Mouse (Mus musculus) myocyte (in vitro differentiated cells): ENCODE measurements around the gene Lats1. TPM values are rescaled to one million over a fixed set of nuclear protein-coding genes. Genes with fewer than 3 reads are reported as not detected.

Experiments used
- H3K27me3 ChIP-seq: one replicate; pipeline ENCODE4 v1.6.1; 2011; ENCODE audit not compliant: control insufficient read depth, insufficient read depth, insufficient read length
- H3K36me3 ChIP-seq: one replicate; pipeline ENCODE4 v1.6.1; 2011; ENCODE audit not compliant: control insufficient read depth, insufficient read depth
- H3K4me2 ChIP-seq: one replicate; pipeline ENCODE4 v1.6.1; 2011; ENCODE audit warnings: low read depth, control low read depth
- H3K4me3 ChIP-seq: one replicate; pipeline ENCODE4 v1.5.1; 2011; ENCODE audit warnings: mild to moderate bottlenecking, control low read depth, moderate library complexity
- H3K79me2 ChIP-seq: one replicate; pipeline ENCODE4 v1.6.1; 2011; ENCODE audit not compliant: control insufficient read depth, insufficient read depth
- H3ac ChIP-seq: one replicate; pipeline ENCODE4 v1.6.1; 2011; ENCODE audit not compliant: control insufficient read depth, insufficient read length
- CEBPB ChIP-seq: IDR thresholded peaks from 2 replicates; pipeline ENCODE4 v1.6.1; 2011; ENCODE audit warnings: mild to moderate bottlenecking, moderate library complexity; ENCODE audit not compliant: poor library complexity, insufficient read depth, severe bottlenecking
- E2F4 ChIP-seq: IDR thresholded peaks from one replicate; pipeline ENCODE4 v1.6.1; 2011; ENCODE audit warnings: mild to moderate bottlenecking, control low read depth, moderate library complexity; ENCODE audit not compliant: insufficient read depth
- MAX ChIP-seq: IDR thresholded peaks from one replicate; pipeline ENCODE4 v1.6.1; 2011; ENCODE audit warnings: low read depth, mild to moderate bottlenecking, control low read depth
- MYOD1 ChIP-seq, 3 experiments: IDR thresholded peaks; one replicate each; pipeline ENCODE4 v1.6.1; 2011; ENCODE audit warnings: control low read depth in 2 of 3, low read depth in 2 of 3, mild to moderate bottlenecking in 2 of 3, moderate library complexity in 1 of 3; ENCODE audit not compliant: insufficient read length in 2 of 3, control insufficient read depth in 1 of 3
- MYOG ChIP-seq, 3 experiments: IDR thresholded peaks; one replicate each; pipeline ENCODE4 v1.6.1; 2011; ENCODE audit warnings: control low read depth in 2 of 3, low read depth in 2 of 3, mild to moderate bottlenecking in 2 of 3; ENCODE audit not compliant: insufficient read length in 2 of 3, control insufficient read depth in 1 of 3, insufficient read depth in 1 of 3
- POLR2A ChIP-seq: IDR thresholded peaks from one replicate; pipeline ENCODE4 v1.6.1; 2011; ENCODE audit warnings: low read depth, mild to moderate bottlenecking, control low read depth, moderate library complexity; ENCODE audit not compliant: insufficient read length
- POLR2AphosphoS2 ChIP-seq: IDR thresholded peaks from one replicate; pipeline ENCODE4 v1.6.1; 2011; ENCODE audit warnings: low read depth, control low read depth; ENCODE audit not compliant: insufficient read length
- REST ChIP-seq: IDR thresholded peaks from one replicate; pipeline ENCODE4 v1.6.1; 2011; ENCODE audit warnings: mild to moderate bottlenecking, control low read depth, moderate library complexity; ENCODE audit not compliant: insufficient read depth, insufficient read length
- SRF ChIP-seq: IDR thresholded peaks from one replicate; pipeline ENCODE4 v1.6.1; 2011; ENCODE audit warnings: low read depth; ENCODE audit not compliant: control insufficient read depth, insufficient read length
- TCF12 ChIP-seq: IDR thresholded peaks from one replicate; pipeline ENCODE4 v1.6.1; 2011; ENCODE audit warnings: mild to moderate bottlenecking, control low read depth; ENCODE audit not compliant: poor library complexity, insufficient read depth, severe bottlenecking
- TCF3 ChIP-seq: IDR thresholded peaks from one replicate; pipeline ENCODE4 v1.6.1; 2011; ENCODE audit warnings: low read depth, control low read depth; ENCODE audit not compliant: insufficient read length
- USF1 ChIP-seq: IDR thresholded peaks from one replicate; pipeline ENCODE4 v1.6.1; 2011; ENCODE audit warnings: low read depth, mild to moderate bottlenecking, control low read depth, moderate library complexity
- polyA plus RNA-seq: library from polyadenylated mRNA; unstranded; fragments of >200 nt; fragmentation: generic; extraction: Trizol; gene quantifications from one replicate; pipeline ENCODE4 v1.2.1, GENCODE M21; 2012; ENCODE audit warnings: missing spikeins

Lats1 gene
- 5.0 TPM for polyA plus RNA-seq

GRCm38 (mm10) chr10:7680731-7681301 lies at the start of gene Lats1, which contains the start of gene Pcmt1:
TSS of gene Lats1 (plus strand) at chr10:7681214.
TSS of gene Pcmt1 (minus strand) at chr10:7681136.
- H3K4me3 ChIP-seq, result peak within 1 kb of the TSS; percentile 60
- TF ChIP-seq USF1 (peak; percentile 11), MAX (no peak), REST (peak; percentile 42), POLR2A (peak; percentile 88), POLR2AphosphoS2 (peak; percentile 83)
- H3K79me2 ChIP-seq, result peaks cover 80% of the 10 kb centered on the region
- H3K27me3 ChIP-seq, result no peaks in the 10 kb centered on the region
- peak within 1 kb of the TSS; percentile 89 for H3K4me2 ChIP-seq
- H3K36me3 ChIP-seq, result peaks cover 13% of the 10 kb centered on the region
- H3ac ChIP-seq, result peak within 1 kb of the TSS; percentile 98

GRCm38 (mm10) chr10:7640366-7640765 lies 40.6 kb upstream of the Lats1 start:
- H3K79me2 ChIP-seq, result no peaks in the 10 kb centered on the region
- H3K4me3 ChIP-seq, result no peak overlapping the region
- peaks cover 29% of the 10 kb centered on the region for H3K36me3 ChIP-seq
- H3K27me3 ChIP-seq, result no peaks in the 10 kb centered on the region
- no peak overlapping the region for H3K4me2 ChIP-seq
- TF ChIP-seq POLR2A (no peak), E2F4 (no peak), SRF (no peak), POLR2AphosphoS2 (no peak), TCF12 (no peak), REST (no peak), USF1 (no peak), CEBPB (no peak), MYOD1 (IDR thresholded peaks at IDR 0.05; ENCODE audit: control insufficient read depth in 1 of 3, insufficient read length in 2 of 3, low read depth in 2 of 3) (no peak), MAX (no peak), MYOG (IDR thresholded peaks at IDR 0.05; ENCODE audit: control insufficient read depth in 1 of 3, insufficient read depth in 1 of 3, insufficient read length in 2 of 3, low read depth in 2 of 3) (no peak), TCF3 (no peak)
- no peak overlapping the region for H3ac ChIP-seq

DNA sequence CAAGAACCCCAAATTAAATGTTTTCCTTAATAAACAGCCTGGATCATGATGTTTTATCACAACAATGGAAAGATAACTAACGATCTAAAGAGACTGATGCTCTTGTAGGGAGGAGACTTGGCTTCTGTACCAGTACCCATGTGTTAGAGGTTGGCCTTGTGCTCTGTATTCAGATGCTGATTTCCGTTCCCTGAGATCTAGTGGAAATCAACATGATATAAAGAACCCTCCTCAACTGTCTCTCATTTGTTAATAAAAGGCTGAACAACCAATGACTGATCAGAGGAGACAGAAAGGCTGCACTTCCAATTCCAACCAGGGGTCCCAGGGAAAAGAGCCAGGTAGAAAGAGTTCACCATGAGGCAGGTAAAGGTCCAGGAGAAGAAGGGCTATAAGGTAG lies 35.1 kb upstream of the Lats1 start:
- H3ac ChIP-seq, result no peak overlapping the region
- no peak overlapping the region for H3K4me2 ChIP-seq
- H3K36me3 ChIP-seq, result peaks cover 30% of the 10 kb centered on the region
- no peaks in the 10 kb centered on the region for H3K27me3 ChIP-seq
- TF ChIP-seq TCF12 (no peak), POLR2AphosphoS2 (no peak), REST (no peak), MYOG (IDR thresholded peaks at IDR 0.05; ENCODE audit: control insufficient read depth in 1 of 3, insufficient read depth in 1 of 3, insufficient read length in 2 of 3, low read depth in 2 of 3) (no peak), E2F4 (no peak), MYOD1 (IDR thresholded peaks at IDR 0.05; ENCODE audit: control insufficient read depth in 1 of 3, insufficient read length in 2 of 3, low read depth in 2 of 3) (no peak), TCF3 (no peak), MAX (no peak), POLR2A (no peak), SRF (no peak), USF1 (no peak), CEBPB (no peak)
- peaks cover 14% of the 10 kb centered on the region for H3K79me2 ChIP-seq
- no peak overlapping the region for H3K4me3 ChIP-seq

- Histone ChIP-seq H3ac (no peak overlapping the region), H3K79me2 (peaks cover 46% of the 10 kb centered on the region), H3K27me3 (no peaks in the 10 kb centered on the region), H3K36me3 (peaks cover 23% of the 10 kb centered on the region), H3K4me2 (no peak overlapping the region), H3K4me3 (no peak overlapping the region)
- TF ChIP-seq TCF12 (no peak), MYOG (IDR thresholded peaks at IDR 0.05; ENCODE audit: control insufficient read depth in 1 of 3, insufficient read depth in 1 of 3, insufficient read length in 2 of 3, low read depth in 2 of 3) (no peak), MAX (no peak), POLR2A (no peak), POLR2AphosphoS2 (no peak), MYOD1 (IDR thresholded peaks at IDR 0.05; ENCODE audit: control insufficient read depth in 1 of 3, insufficient read length in 2 of 3, low read depth in 2 of 3) (no peak), REST (no peak), USF1 (no peak), E2F4 (no peak), TCF3 (no peak), CEBPB (no peak), SRF (no peak)
Observed at GRCm38 (mm10) chr10:7649059-7649458, 32.0 kb upstream of the Lats1 start.

DNA sequence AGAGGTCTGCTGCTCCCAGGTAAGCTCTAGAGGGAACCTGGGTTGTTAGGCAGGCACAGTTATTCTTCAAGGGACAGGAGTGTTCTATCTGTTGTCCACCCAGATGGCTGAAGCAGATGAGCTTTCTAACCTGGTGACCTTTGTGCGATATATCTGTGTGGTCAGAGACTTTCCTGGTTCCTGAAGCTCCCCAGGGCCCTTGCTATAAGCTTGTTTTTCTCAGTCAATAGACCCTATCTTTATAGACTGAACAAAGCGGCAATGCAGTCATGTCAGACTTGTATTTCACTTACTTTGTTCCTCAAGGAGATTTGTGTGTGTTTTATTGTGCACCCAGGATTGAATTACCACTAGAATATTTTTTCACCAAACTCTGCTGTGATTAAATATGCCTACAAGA lies 30.0 kb upstream of the Lats1 start:
- no peaks in the 10 kb centered on the region for H3K27me3 ChIP-seq
- H3ac ChIP-seq, result no peak overlapping the region
- peaks cover 12% of the 10 kb centered on the region for H3K36me3 ChIP-seq
- TF ChIP-seq CEBPB (no peak), REST (no peak), MYOG (IDR thresholded peaks at IDR 0.05; ENCODE audit: control insufficient read depth in 1 of 3, insufficient read depth in 1 of 3, insufficient read length in 2 of 3, low read depth in 2 of 3) (no peak), POLR2A (no peak), MAX (no peak), TCF3 (no peak), MYOD1 (IDR thresholded peaks at IDR 0.05; ENCODE audit: control insufficient read depth in 1 of 3, insufficient read length in 2 of 3, low read depth in 2 of 3) (no peak)
- H3K4me2 ChIP-seq, result no peak overlapping the region
- no peak overlapping the region for H3K4me3 ChIP-seq
- H3K79me2 ChIP-seq, result peaks cover 66% of the 10 kb centered on the region
